Mouse (Mus musculus) neutrophil, adult 59 days (primary cell): ENCODE measurements around the gene Cc2d2a. TPM values are rescaled to one million over a fixed set of nuclear protein-coding genes. Genes with fewer than 3 reads are reported as not detected.

Source experiments
- total RNA-seq, 2 experiments: library from RNA; stranded (reverse); gene quantifications; 1 replicate in 1 of 2; 2 replicates in 1 of 2; pipeline ENCODE4 v1.2.4; 2023

The Cc2d2a gene
- under 1 TPM; 0.22 to 0.38 TPM for total RNA-seq

GRCm38 (mm10) chr5:43661997-43662961 is at the start of gene Cc2d2a:
Gene Cc2d2a (plus strand): TSS chr5:43662346.

Other genes with a start within 250 kb of the Cc2d2a start
- gene C1qtnf7, start 146.8 kb upstream of the Cc2d2a start, total RNA-seq, result not detected
- 10 to 100 TPM; 84.1 to 84.7 TPM for gene Bst1, start 156.5 kb downstream of the Cc2d2a start, total RNA-seq
- 100 to 1,000 TPM; 205 to 243 TPM for gene Fbxl5, start 159.3 kb downstream of the Cc2d2a start, total RNA-seq
- 1 to 10 TPM; 1.3 to 3.9 TPM for gene Cd38, start 206.2 kb downstream of the Cc2d2a start, total RNA-seq